Mouse (Mus musculus): ENCODE measurements at regions not wholly inside any gene's neighbourhood (a gene's known extent, or its start where the extent isn't known, plus 50 kb on each side); places are given as distances from the start of the nearest gene placed in this dataset.

DNA sequence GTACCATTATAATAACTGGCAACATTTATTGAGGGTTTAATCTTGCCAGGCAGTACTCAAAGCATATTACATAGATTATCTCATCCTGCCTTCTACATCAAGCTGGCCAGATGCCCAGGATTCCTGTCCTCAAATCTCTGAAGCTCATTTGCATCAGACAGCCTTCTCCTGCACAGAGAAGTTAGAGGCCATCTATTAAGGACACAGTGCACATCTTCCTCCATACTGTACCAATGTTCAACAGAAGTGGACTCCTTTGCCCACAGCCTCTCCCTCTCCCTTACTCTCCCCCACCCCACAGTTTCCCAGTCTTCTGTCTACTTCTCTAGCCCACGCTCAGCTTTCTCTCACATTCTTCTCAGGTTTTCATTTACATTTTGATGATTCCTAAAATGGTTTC lies 277.3 kb upstream of the Zfp637 start:
- TF ChIP-seq CTCF (IDR thresholded peaks at IDR 0.05; ENCODE audit: low read depth, low read length), result no peak
- TF ChIP-seq POLR2A (IDR thresholded peaks at IDR 0.05; ENCODE audit: borderline replicate concordance, low read depth, low read length), result no peak
